Mouse (Mus musculus) embryonic facial prominence, embryonic 14.5 days (tissue): Measurements from ENCODE around the gene Fbxo45. TPM values are rescaled to one million over a fixed set of nuclear protein-coding genes. Genes with fewer than 3 reads are reported as not detected.

Experiments
- ATAC-seq: fragments of 200-750 bp; cut with Nextera tagmentation; 2 replicates; pipeline ENCODE4 v1.8.0; 2017; ENCODE audit warnings: low read depth, moderate number of reproducible peaks, moderate TSS enrichment
- DNase-seq: peaks from one replicate; pipeline ENCODE4 v3.0.0-alpha.2; 2015; ENCODE audit warnings: low spot score
- H3K27ac ChIP-seq: fragments of 300-500 bp; sonication (generic); replicated peaks from 2 replicates; pipeline ENCODE4 v1.5.1; 2014; ENCODE audit warnings: low read depth, mild to moderate bottlenecking, low read length, moderate library complexity
- H3K27me3 ChIP-seq: fragments of 300-500 bp; sonication (generic); replicated peaks from 2 replicates; pipeline ENCODE4 v1.6.1; 2014; ENCODE audit warnings: low read length; ENCODE audit not compliant: control insufficient read depth, insufficient read depth
- H3K36me3 ChIP-seq: fragments of 300-500 bp; sonication (generic); 2 replicates; pipeline ENCODE4 v1.6.1; 2014; ENCODE audit warnings: low read length, mixed read lengths; ENCODE audit not compliant: control insufficient read depth, insufficient read depth
- H3K4me1 ChIP-seq: fragments of 300-500 bp; sonication (generic); 2 replicates; pipeline ENCODE4 v1.6.1; 2014; ENCODE audit warnings: antibody characterized with exemption, low read length; ENCODE audit not compliant: control insufficient read depth, insufficient read depth
- H3K4me2 ChIP-seq: fragments of 300-500 bp; sonication (generic); 2 replicates; pipeline ENCODE4 v1.6.1; 2014; ENCODE audit warnings: low read depth, mild to moderate bottlenecking, low read length, moderate library complexity, mixed read lengths
- H3K4me3 ChIP-seq: fragments of 300-500 bp; sonication (generic); 2 replicates; pipeline ENCODE4 v1.5.1; 2014; ENCODE audit warnings: low read depth, mild to moderate bottlenecking, low read length
- H3K9ac ChIP-seq: fragments of 300-500 bp; sonication (generic); 2 replicates; pipeline ENCODE4 v1.6.1; 2014; ENCODE audit warnings: low read depth, mild to moderate bottlenecking, low read length, moderate library complexity, mixed read lengths
- H3K9me3 ChIP-seq: fragments of 300-500 bp; sonication (generic); 2 replicates; pipeline ENCODE4 v1.6.1; 2016; ENCODE audit warnings: low read length; ENCODE audit not compliant: control insufficient read depth
- WGBS: fragments of 180-500 bp; shearing (Covaris S2); extraction: QIAGEN DNeasy Blood & Tissue Kit; methylation state at CpG from one replicate; pipeline ENCODE4 v1.1.7; 2014; 5-methylcytosine and 5-hydroxymethylcytosine counted together
- polyA plus RNA-seq: library from polyadenylated mRNA; unstranded; fragments of >200 nt; fragmentation: Nextera tagmentation; extraction: Ambion mirVana; gene quantifications from 2 replicates; pipeline ENCODE4 v1.2.1, GENCODE M21; 2014

Gene Fbxo45
- 13.4 and 14.0 TPM in 2 replicates for polyA plus RNA-seq

GRCm38 (mm10) chr16:32246952-32247370 is at the start of gene Fbxo45, which contains the start of gene Wdr53:
TSS of gene Fbxo45 (minus strand) at chr16:32247158.
TSS of gene Wdr53 (plus strand) at chr16:32247227.
- Histone ChIP-seq H3K4me1 (peaks cover 22% of the 10 kb centered on the region), H3K36me3 (peaks cover 3% of the 10 kb centered on the region; the same call in 1 of the 2 replicates), H3K27me3 (no peaks in the 10 kb centered on the region), H3K4me2 (peak within 1 kb of the TSS; percentile 65), H3K27ac (peak within 1 kb of the TSS; percentile 94), H3K9me3 (no peaks in the 10 kb centered on the region), H3K9ac (peak within 1 kb of the TSS; percentile 88), H3K4me3 (peak within 1 kb of the TSS; percentile 80)
- 0% methylated on average over 15 of the region's 48 CpGs for WGBS
- ATAC-seq (peak; percentile 99), DNase-seq (peak; percentile 98)

GRCm38 (mm10) chr16:32291821-32292220 is 44.9 kb upstream of the Fbxo45 start:
- H3K4me3 ChIP-seq: no peak overlapping the region
- no peak for ATAC-seq
- 0 out of 2 replicates have a peak, but pooled peaks cover 10% of the 10 kb centered on the region for H3K9me3 ChIP-seq
- H3K36me3 ChIP-seq: peaks cover 57% of the 10 kb centered on the region
- H3K27ac ChIP-seq: no peak overlapping the region
- H3K9ac ChIP-seq: no peak overlapping the region
- no peaks in the 10 kb centered on the region for H3K27me3 ChIP-seq
- DNase-seq: no peak
- H3K4me2 ChIP-seq: no peak overlapping the region
- 93% methylated on average over 4 of the region's 4 CpGs for WGBS
- H3K4me1 ChIP-seq: no peaks in the 10 kb centered on the region

GRCm38 (mm10) chr16:32282608-32283007 is 35.6 kb upstream of the Fbxo45 start:
- no peak overlapping the region for H3K4me2 ChIP-seq
- DNase-seq (no peak), ATAC-seq (no peak)
- no peaks in the 10 kb centered on the region for H3K27me3 ChIP-seq
- no peak overlapping the region for H3K27ac ChIP-seq
- H3K9me3 ChIP-seq: 0 out of 2 replicates have a peak, but pooled peaks cover 5% of the 10 kb centered on the region
- H3K4me3 ChIP-seq: no peak overlapping the region
- H3K36me3 ChIP-seq: peaks cover 72% of the 10 kb centered on the region
- H3K4me1 ChIP-seq: peaks cover 11% of the 10 kb centered on the region
- H3K9ac ChIP-seq: no peak overlapping the region

GRCm38 (mm10) chr16:32280211-32280610 is 33.3 kb upstream of the Fbxo45 start:
- DNase-seq: no peak
- no peak for ATAC-seq
- Histone ChIP-seq H3K27me3 (no peaks in the 10 kb centered on the region), H3K4me2 (peak overlapping the region; percentile 73), H3K9ac (no peak overlapping the region), H3K36me3 (peaks cover 50% of the 10 kb centered on the region), H3K9me3 (0 out of 2 replicates have a peak, but pooled peaks cover 5% of the 10 kb centered on the region), H3K4me1 (peaks cover 15% of the 10 kb centered on the region), H3K27ac (no peak overlapping the region), H3K4me3 (peak overlapping the region; percentile 16; the same call in 1 of the 2 replicates)
- 87% methylated on average over 8 of the region's 8 CpGs for WGBS

- Histone ChIP-seq H3K4me3 (peak overlapping the region; percentile 86), H3K36me3 (peaks cover 32% of the 10 kb centered on the region), H3K9me3 (0 out of 2 replicates have a peak, but pooled peaks cover 5% of the 10 kb centered on the region), H3K27me3 (no peaks in the 10 kb centered on the region), H3K27ac (peak overlapping the region; percentile 98), H3K4me2 (peak overlapping the region; percentile 73), H3K4me1 (peaks cover 15% of the 10 kb centered on the region), H3K9ac (peak overlapping the region; percentile 93)
- ATAC-seq: no peak
- 46% methylated on average over 7 of the region's 7 CpGs for WGBS
- DNase-seq: no peak
Observed at GRCm38 (mm10) chr16:32278396-32278795, 31.4 kb upstream of the Fbxo45 start.

GRCm38 (mm10) chr16:32277308-32278256 is 30.6 kb upstream of the Fbxo45 start, which contains the start of gene Rnf168:
TSS of gene Rnf168 (plus strand) at chr16:32277459.
- Histone ChIP-seq H3K27ac (peak within 1 kb of the TSS; percentile 98), H3K9ac (peak within 1 kb of the TSS; percentile 93), H3K9me3 (0 out of 2 replicates have a peak, but pooled peaks cover 5% of the 10 kb centered on the region), H3K27me3 (no peaks in the 10 kb centered on the region), H3K4me3 (peak within 1 kb of the TSS; percentile 86), H3K4me2 (peak within 1 kb of the TSS; percentile 73), H3K4me1 (peaks cover 15% of the 10 kb centered on the region), H3K36me3 (peaks cover 23% of the 10 kb centered on the region)
- DNase-seq: peak; percentile 96
- peak; percentile 96 for ATAC-seq
- under 1% methylated on average over 44 of the region's 75 CpGs for WGBS

- Histone ChIP-seq H3K4me2 (no peak overlapping the region), H3K27me3 (no peaks in the 10 kb centered on the region), H3K4me1 (peaks cover 15% of the 10 kb centered on the region), H3K27ac (no peak overlapping the region), H3K36me3 (peaks cover 9% of the 10 kb centered on the region), H3K9ac (no peak overlapping the region), H3K4me3 (no peak overlapping the region), H3K9me3 (0 out of 2 replicates have a peak, but pooled peaks cover 5% of the 10 kb centered on the region)
- DNase-seq: no peak
- 77% methylated on average over 1 of the region's 1 CpGs for WGBS
- no peak for ATAC-seq
Observed at GRCm38 (mm10) chr16:32275830-32276229, 28.9 kb upstream of the Fbxo45 start.

GRCm38 (mm10) chr16:32275041-32275440 is 28.1 kb upstream of the Fbxo45 start:
- ATAC-seq (no peak), DNase-seq (no peak)
- Histone ChIP-seq H3K27ac (no peak overlapping the region), H3K9ac (no peak overlapping the region), H3K4me1 (peaks cover 15% of the 10 kb centered on the region), H3K36me3 (peaks cover 5% of the 10 kb centered on the region), H3K27me3 (no peaks in the 10 kb centered on the region), H3K9me3 (0 out of 2 replicates have a peak, but pooled peaks cover 3% of the 10 kb centered on the region), H3K4me3 (no peak overlapping the region), H3K4me2 (no peak overlapping the region)
- WGBS: 85% methylated on average over 6 of the region's 6 CpGs
